Mouse (Mus musculus) lung, embryonic 15.5 days (tissue): Measurements from ENCODE around the gene Alk. TPM values are rescaled to one million over a fixed set of nuclear protein-coding genes. Genes with fewer than 3 reads are reported as not detected.
A peak's percentile ranks its signal among the peaks of the same experiment; 100 is the strongest.

Source experiments
- ATAC-seq: fragments of 200-750 bp; cut with Nextera tagmentation; 2 replicates; pipeline ENCODE4 v1.8.0; 2017; ENCODE audit warnings: moderate number of reproducible peaks, borderline replicate concordance; ENCODE audit not compliant: low FRiP score, low TSS enrichment; ENCODE audit errors: extremely low read depth
- H3K27ac ChIP-seq: fragments of 300-500 bp; sonication (generic); 2 replicates; pipeline ENCODE4 v1.5.1; 2015; ENCODE audit warnings: moderate library complexity, mild to moderate bottlenecking, inconsistent platforms
- H3K27me3 ChIP-seq: fragments of 300-500 bp; sonication (generic); 2 replicates; pipeline ENCODE4 v1.6.1; 2015; ENCODE audit warnings: inconsistent platforms
- H3K36me3 ChIP-seq: fragments of 300-500 bp; sonication (generic); 2 replicates; pipeline ENCODE4 v1.6.1; 2015; ENCODE audit warnings: inconsistent platforms
- H3K4me1 ChIP-seq: fragments of 300-500 bp; sonication (generic); 2 replicates; pipeline ENCODE4 v1.6.1; 2015; ENCODE audit warnings: inconsistent platforms
- H3K4me2 ChIP-seq: fragments of 300-500 bp; sonication (generic); 2 replicates; pipeline ENCODE4 v1.6.1; 2015; ENCODE audit warnings: inconsistent platforms, mild to moderate bottlenecking, moderate library complexity
- H3K4me3 ChIP-seq: fragments of 300-500 bp; sonication (generic); 2 replicates; pipeline ENCODE4 v1.5.1; 2015; ENCODE audit warnings: mild to moderate bottlenecking, inconsistent platforms
- H3K9ac ChIP-seq: fragments of 300-500 bp; sonication (generic); 2 replicates; pipeline ENCODE4 v1.6.1; 2015; ENCODE audit warnings: inconsistent platforms
- H3K9me3 ChIP-seq: fragments of 300-500 bp; sonication (generic); 2 replicates; pipeline ENCODE4 v1.6.1; 2016; ENCODE audit warnings: inconsistent platforms
- WGBS: fragments of 180-500 bp; shearing (Covaris S2); methylation state at CpG from one replicate; pipeline ENCODE4 v1.1.7; 2015; 5-methylcytosine and 5-hydroxymethylcytosine counted together
- polyA plus RNA-seq: library from polyadenylated mRNA; unstranded; fragments of >200 nt; fragmentation: Nextera tagmentation; extraction: Ambion mirVana; gene quantifications from 2 replicates; pipeline ENCODE4 v1.2.1, GENCODE M21; 2015

Gene Alk
- polyA plus RNA-seq, 1 experiment from 2014 or later = 0.22 TPM

- WGBS = 76% methylated on average over 7 of the region's 7 CpGs
- no peak for ATAC-seq
- no peaks in the 10 kb centered on the region for H3K4me1 ChIP-seq
Measured at GRCm38 (mm10) chr17:71871981-71872380, 732.4 kb downstream of the Alk start.

GRCm38 (mm10) chr17:71870641-71871040, 733.8 kb downstream of the Alk start:
- no peak for ATAC-seq
- 67% methylated on average over 1 of the region's 1 CpGs for WGBS

More at GRCm38 (mm10) chr17:71871981-71872380, 732.4 kb downstream of the Alk start:
- Histone ChIP-seq H3K36me3 (no peaks in the 10 kb centered on the region), H3K9me3 (no peaks in the 10 kb centered on the region), H3K4me3 (no peak overlapping the region), H3K9ac (no peak overlapping the region), H3K27ac (no peak overlapping the region), H3K4me2 (no peak overlapping the region), H3K27me3 (no peaks in the 10 kb centered on the region)

GRCm38 (mm10) chr17:71870232-71870621, 734.2 kb downstream of the Alk start:
- Histone ChIP-seq H3K4me2 (no peak overlapping the region), H3K4me3 (no peak overlapping the region), H3K36me3 (no peaks in the 10 kb centered on the region), H3K9ac (no peak overlapping the region), H3K27ac (no peak overlapping the region), H3K9me3 (no peaks in the 10 kb centered on the region), H3K4me1 (no peaks in the 10 kb centered on the region), H3K27me3 (no peaks in the 10 kb centered on the region)
- ATAC-seq = no peak
- WGBS = 80% methylated on average over 8 of the region's 8 CpGs

More at GRCm38 (mm10) chr17:71870641-71871040, 733.8 kb downstream of the Alk start:
- H3K27me3 ChIP-seq = no peaks in the 10 kb centered on the region
- H3K4me2 ChIP-seq = no peak overlapping the region
- H3K9me3 ChIP-seq = no peaks in the 10 kb centered on the region
- no peak overlapping the region for H3K27ac ChIP-seq
- no peak overlapping the region for H3K9ac ChIP-seq
- no peaks in the 10 kb centered on the region for H3K4me1 ChIP-seq
- no peak overlapping the region for H3K4me3 ChIP-seq
- H3K36me3 ChIP-seq = no peaks in the 10 kb centered on the region

- no peak overlapping the region for H3K27ac ChIP-seq
- peak overlapping the region; percentile 30 for H3K9ac ChIP-seq
- no peaks in the 10 kb centered on the region for H3K27me3 ChIP-seq
- ATAC-seq = peak; percentile 52; the same call in 1 of the 2 replicates
- peak overlapping the region; percentile 78 for H3K4me2 ChIP-seq
- WGBS = 4% methylated on average over 60 of the region's 60 CpGs
- no peaks in the 10 kb centered on the region for H3K9me3 ChIP-seq
- no peaks in the 10 kb centered on the region for H3K4me1 ChIP-seq
- H3K4me3 ChIP-seq = peak overlapping the region; percentile 46
- H3K36me3 ChIP-seq = no peaks in the 10 kb centered on the region
Measured at GRCm38 (mm10) chr17:71869372-71870231, 734.8 kb downstream of the Alk start.

- Histone ChIP-seq H3K36me3 (no peaks in the 10 kb centered on the region), H3K4me1 (no peaks in the 10 kb centered on the region), H3K27me3 (no peaks in the 10 kb centered on the region), H3K27ac (no peak overlapping the region), H3K9ac (no peak overlapping the region), H3K4me2 (no peak overlapping the region), H3K4me3 (no peak overlapping the region), H3K9me3 (no peaks in the 10 kb centered on the region)
- no peak for ATAC-seq
- 87% methylated on average over 12 of the region's 12 CpGs for WGBS
Measured at GRCm38 (mm10) chr17:71868828-71869227, 735.6 kb downstream of the Alk start.

- WGBS = 88% methylated on average over 2 of the region's 2 CpGs
- H3K4me1 ChIP-seq = no peaks in the 10 kb centered on the region
- H3K4me3 ChIP-seq = no peak overlapping the region
- no peaks in the 10 kb centered on the region for H3K9me3 ChIP-seq
- H3K27me3 ChIP-seq = no peaks in the 10 kb centered on the region
- no peak for ATAC-seq
- no peak overlapping the region for H3K27ac ChIP-seq
- H3K9ac ChIP-seq = no peak overlapping the region
- no peaks in the 10 kb centered on the region for H3K36me3 ChIP-seq
- no peak overlapping the region for H3K4me2 ChIP-seq
Measured at GRCm38 (mm10) chr17:71867892-71868291, 736.5 kb downstream of the Alk start.

GRCm38 (mm10) chr17:71865437-71865836, 739.0 kb downstream of the Alk start:
- ATAC-seq = no peak
- no peak overlapping the region for H3K4me2 ChIP-seq
- H3K9ac ChIP-seq = no peak overlapping the region
- WGBS = 55% methylated on average over 5 of the region's 5 CpGs
- H3K27me3 ChIP-seq = no peaks in the 10 kb centered on the region
- no peaks in the 10 kb centered on the region for H3K9me3 ChIP-seq
- no peak overlapping the region for H3K27ac ChIP-seq
- no peaks in the 10 kb centered on the region for H3K4me1 ChIP-seq
- no peaks in the 10 kb centered on the region for H3K36me3 ChIP-seq
- H3K4me3 ChIP-seq = no peak overlapping the region

- Histone ChIP-seq H3K27me3 (no peaks in the 10 kb centered on the region), H3K9ac (no peak overlapping the region), H3K4me3 (no peak overlapping the region), H3K27ac (no peak overlapping the region), H3K9me3 (no peaks in the 10 kb centered on the region), H3K4me2 (no peak overlapping the region), H3K4me1 (no peaks in the 10 kb centered on the region), H3K36me3 (no peaks in the 10 kb centered on the region)
- no peak for ATAC-seq
- WGBS = 62% methylated on average over 8 of the region's 8 CpGs
Measured at GRCm38 (mm10) chr17:71864039-71864438, 740.4 kb downstream of the Alk start.

GRCm38 (mm10) chr17:71862895-71863294, 741.5 kb downstream of the Alk start:
- no peaks in the 10 kb centered on the region for H3K27me3 ChIP-seq
- H3K4me1 ChIP-seq = no peaks in the 10 kb centered on the region
- H3K9me3 ChIP-seq = no peaks in the 10 kb centered on the region
- WGBS = 71% methylated on average over 4 of the region's 4 CpGs
- no peak overlapping the region for H3K9ac ChIP-seq
- no peak overlapping the region for H3K27ac ChIP-seq
- H3K4me2 ChIP-seq = no peak overlapping the region
- no peak overlapping the region for H3K4me3 ChIP-seq
- no peaks in the 10 kb centered on the region for H3K36me3 ChIP-seq
- ATAC-seq = no peak

- Histone ChIP-seq H3K27ac (no peak overlapping the region), H3K4me1 (no peaks in the 10 kb centered on the region), H3K27me3 (no peaks in the 10 kb centered on the region), H3K4me3 (no peak overlapping the region), H3K36me3 (no peaks in the 10 kb centered on the region), H3K9me3 (no peaks in the 10 kb centered on the region), H3K4me2 (no peak overlapping the region), H3K9ac (no peak overlapping the region)
- 82% methylated on average over 3 of the region's 3 CpGs for WGBS
- ATAC-seq = no peak
Measured at GRCm38 (mm10) chr17:71862184-71862583, 742.2 kb downstream of the Alk start.

- Histone ChIP-seq H3K4me2 (no peak overlapping the region), H3K9me3 (no peaks in the 10 kb centered on the region), H3K27me3 (no peaks in the 10 kb centered on the region), H3K9ac (no peak overlapping the region), H3K4me3 (no peak overlapping the region), H3K36me3 (no peaks in the 10 kb centered on the region), H3K4me1 (peaks cover 7% of the 10 kb centered on the region; the same call in 1 of the 2 replicates), H3K27ac (no peak overlapping the region)
- ATAC-seq = no peak
- 72% methylated on average over 3 of the region's 3 CpGs for WGBS
Measured at GRCm38 (mm10) chr17:71831960-71832359, 772.5 kb downstream of the Alk start.

- peak; percentile 55; the same call in 1 of the 2 replicates for ATAC-seq
- H3K4me1 ChIP-seq = peaks cover 7% of the 10 kb centered on the region; the same call in 1 of the 2 replicates
- H3K9ac ChIP-seq = no peak overlapping the region
- no peaks in the 10 kb centered on the region for H3K36me3 ChIP-seq
- no peak overlapping the region for H3K4me2 ChIP-seq
- no peaks in the 10 kb centered on the region for H3K27me3 ChIP-seq
- WGBS = 34% methylated on average over 12 of the region's 12 CpGs
- H3K9me3 ChIP-seq = no peaks in the 10 kb centered on the region
- H3K27ac ChIP-seq = no peak overlapping the region
- H3K4me3 ChIP-seq = no peak overlapping the region
Measured at GRCm38 (mm10) chr17:71828647-71829414, 775.6 kb downstream of the Alk start.
